Mouse (Mus musculus) heart, embryonic 14.5 days (tissue): Measurements from ENCODE around the gene Card10. TPM values are rescaled to one million over a fixed set of nuclear protein-coding genes. Genes with fewer than 3 reads are reported as not detected.

Experiments
- ATAC-seq: fragments of 200-750 bp; cut with Nextera tagmentation; 2 replicates; pipeline ENCODE4 v1.8.0; 2017; ENCODE audit warnings: low read depth, moderate TSS enrichment; ENCODE audit not compliant: insufficient number of reproducible peaks, insufficient read depth, low FRiP score
- H3K27ac ChIP-seq, 2 experiments: fragments of 200-500 bp in 1 of 2; fragments of 300-500 bp in 1 of 2; sonication (generic) in 1 of 2; replicated peaks in 1 of 2; 2 replicates each; pipeline ENCODE4 v1.5.1; 2012 to 2014; ENCODE audit warnings: low read depth in 2 of 2, low read length in 2 of 2, control low read depth in 1 of 2, mild to moderate bottlenecking in 1 of 2, mixed read lengths in 1 of 2; ENCODE audit not compliant: control insufficient read depth in 1 of 2, insufficient read depth in 1 of 2
- H3K27me3 ChIP-seq: fragments of 300-500 bp; sonication (generic); 2 replicates; pipeline ENCODE4 v1.6.1; 2014; ENCODE audit warnings: mild to moderate bottlenecking, low read length, control low read depth; ENCODE audit not compliant: control insufficient read depth, insufficient read depth
- H3K36me3 ChIP-seq: fragments of 300-500 bp; sonication (generic); 2 replicates; pipeline ENCODE4 v1.6.1; 2014; ENCODE audit warnings: mild to moderate bottlenecking, control low read depth, low read length, mixed read lengths; ENCODE audit not compliant: control insufficient read depth, insufficient read depth
- H3K4me1 ChIP-seq, 2 experiments: fragments of 200-500 bp in 1 of 2; fragments of 300-500 bp in 1 of 2; sonication (generic) in 1 of 2; 2 replicates each; pipeline ENCODE4 v1.6.1; 2012 to 2014; ENCODE audit warnings: low read length in 2 of 2, control low read depth in 1 of 2, mixed read lengths in 1 of 2; ENCODE audit not compliant: control insufficient read depth in 2 of 2, insufficient read depth in 2 of 2
- H3K4me2 ChIP-seq: fragments of 300-500 bp; sonication (generic); 2 replicates; pipeline ENCODE4 v1.6.1; 2014; ENCODE audit warnings: mild to moderate bottlenecking, low read length
- H3K4me3 ChIP-seq, 2 experiments: fragments of 200-500 bp in 1 of 2; fragments of 300-500 bp in 1 of 2; sonication (generic) in 1 of 2; 2 replicates each; pipeline ENCODE4 v1.5.1; 2012 to 2014; ENCODE audit warnings: low read length in 2 of 2, mild to moderate bottlenecking in 2 of 2, control low read depth in 1 of 2, low read depth in 1 of 2, moderate library complexity in 1 of 2; ENCODE audit not compliant: control insufficient read depth in 1 of 2, insufficient read depth in 1 of 2
- H3K9ac ChIP-seq: fragments of 300-500 bp; sonication (generic); 2 replicates; pipeline ENCODE4 v1.6.1; 2014; ENCODE audit warnings: mild to moderate bottlenecking, low read length
- H3K9me3 ChIP-seq: fragments of 300-500 bp; sonication (generic); 2 replicates; pipeline ENCODE4 v1.6.1; 2016; ENCODE audit warnings: low read length, control low read depth; ENCODE audit not compliant: control insufficient read depth
- WGBS: fragments of 180-500 bp; shearing (Covaris S2); extraction: QIAGEN DNeasy Blood & Tissue Kit; methylation state at CpG from one replicate; pipeline ENCODE4 v1.1.7; 2014; 5-methylcytosine and 5-hydroxymethylcytosine counted together
- polyA plus RNA-seq: library from polyadenylated mRNA; unstranded; fragments of >200 nt; fragmentation: Nextera tagmentation; extraction: Ambion mirVana; gene quantifications from 2 replicates; pipeline ENCODE4 v1.2.1, GENCODE M21; 2014

Gene Card10
- polyA plus RNA-seq, 1 experiment from 2014 or later, result 7.1 TPM

DNA sequence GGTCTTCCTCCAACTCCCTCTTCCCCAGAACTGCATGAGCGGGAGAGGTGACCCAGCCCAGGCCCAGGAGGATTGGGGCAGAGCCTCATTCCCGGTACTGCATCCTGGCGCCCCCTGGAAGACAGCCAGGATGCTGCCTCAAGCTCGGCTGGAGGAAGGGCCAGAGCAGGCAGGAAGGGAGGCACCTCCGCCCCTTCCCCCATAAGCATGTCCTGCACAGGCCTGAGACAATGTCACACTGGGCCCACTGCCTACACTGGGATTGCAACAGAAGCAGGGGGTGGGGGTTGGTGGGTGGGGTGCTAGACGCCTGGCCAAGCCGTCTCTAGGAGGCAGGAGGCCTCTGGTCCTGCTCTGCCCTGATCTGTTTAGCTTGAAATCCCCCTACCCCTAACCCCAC, 16.9 kb downstream of the Card10 start:
- Histone ChIP-seq H3K9me3 (no peaks in the 10 kb centered on the region), H3K27me3 (no peaks in the 10 kb centered on the region), H3K9ac (no peak overlapping the region), H3K4me1 (peaks cover 22% of the 10 kb centered on the region in 2 experiments), H3K27ac (peak overlapping the region; percentile 57 to 83), H3K4me3 (no peak overlapping the region), H3K4me2 (no peak overlapping the region), H3K36me3 (0 out of 2 replicates have a peak, but pooled peaks cover 7% of the 10 kb centered on the region)
- peak; percentile 82 for ATAC-seq
- WGBS, result 15% methylated on average over 7 of the region's 7 CpGs

DNA sequence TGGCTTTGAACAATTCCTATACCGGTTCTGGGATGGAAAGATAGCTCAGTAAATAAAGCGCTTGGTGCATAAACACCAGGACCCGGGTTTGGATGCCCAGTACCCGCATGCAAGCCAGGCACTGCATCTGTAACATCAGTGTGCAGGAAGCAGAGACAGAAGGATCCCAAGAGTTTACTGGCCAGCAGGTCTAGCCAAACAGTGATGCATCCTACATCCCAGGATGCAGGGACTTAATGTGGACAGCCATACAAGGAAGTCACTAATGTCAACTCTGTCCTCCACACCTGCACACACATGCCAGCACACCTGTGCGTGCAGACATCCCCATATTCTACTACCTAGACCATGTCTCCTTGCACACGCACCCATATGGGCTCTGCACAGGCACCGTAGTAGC, 17.6 kb downstream of the Card10 start:
- H3K4me2 ChIP-seq, result no peak overlapping the region
- 91% methylated on average over 7 of the region's 7 CpGs for WGBS
- peaks cover 15% of the 10 kb centered on the region in 2 experiments; a peak in 2 of 4 replicates for H3K4me1 ChIP-seq
- peak overlapping the region in 1 of 2 experiments; percentile 24; a peak in 2 of 4 replicates for H3K27ac ChIP-seq
- H3K9me3 ChIP-seq, result no peaks in the 10 kb centered on the region
- H3K36me3 ChIP-seq, result 0 out of 2 replicates have a peak, but pooled peaks cover 7% of the 10 kb centered on the region
- no peak for ATAC-seq
- no peak overlapping the region for H3K4me3 ChIP-seq
- no peak overlapping the region for H3K9ac ChIP-seq
- H3K27me3 ChIP-seq, result no peaks in the 10 kb centered on the region

DNA sequence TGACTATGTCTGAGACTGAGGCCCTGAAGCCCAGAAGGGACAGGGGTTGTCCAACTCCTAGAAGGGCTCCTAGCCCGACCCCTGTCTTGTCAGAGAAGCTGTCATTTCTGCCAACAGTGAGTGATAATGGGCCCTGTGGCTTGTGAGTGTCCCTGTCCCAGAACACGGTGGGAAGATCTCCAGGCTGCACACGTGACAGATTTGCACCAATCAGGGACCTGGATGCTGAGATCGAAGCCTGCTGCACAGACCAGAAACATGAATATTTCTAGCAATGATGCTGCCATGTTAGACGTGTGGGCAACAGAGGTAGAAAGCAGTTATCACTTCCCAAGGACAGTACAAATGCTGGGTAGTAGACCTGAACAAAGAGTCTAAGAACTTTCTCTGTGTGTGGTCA, 18.3 kb downstream of the Card10 start:
- WGBS, result 61% methylated on average over 5 of the region's 5 CpGs

DNA sequence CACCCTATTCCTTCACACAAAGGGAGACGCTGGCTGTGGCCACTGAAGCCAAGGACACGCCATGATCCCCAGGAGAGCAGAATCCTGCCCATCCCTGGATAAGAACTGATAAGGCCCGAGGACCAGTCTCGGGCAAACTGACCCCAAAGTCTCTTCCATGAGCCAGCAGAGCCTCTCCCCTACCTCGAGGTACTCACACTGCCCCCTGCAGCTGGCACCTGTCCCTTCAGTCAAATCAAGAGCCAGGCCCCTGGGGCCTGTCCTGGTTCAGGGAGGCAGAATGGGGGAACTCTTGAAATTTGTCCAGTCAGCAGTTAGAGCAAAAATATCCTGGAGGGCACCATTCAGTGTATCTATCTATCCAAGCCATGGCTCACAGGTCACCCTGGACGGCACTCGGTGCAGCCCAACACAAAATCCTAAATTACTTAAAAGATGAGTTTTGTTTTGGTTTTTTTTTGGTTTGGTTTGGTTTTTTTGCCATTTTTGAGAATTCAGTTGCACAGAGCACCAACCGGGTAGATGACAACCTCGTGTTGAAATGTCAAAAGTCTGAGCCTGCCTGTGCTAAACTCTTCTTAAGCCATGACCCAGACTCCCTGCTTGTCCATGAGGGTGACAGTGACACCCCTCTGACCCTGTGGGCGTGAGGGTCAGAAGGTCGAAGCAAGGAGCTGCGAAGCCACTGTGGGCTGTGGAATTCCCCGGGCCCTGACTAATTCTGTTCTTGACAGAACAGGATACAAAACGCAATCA, 20.3 kb downstream of the Card10 start:
- peaks cover 10 to 13% of the 10 kb centered on the region in 2 experiments; a peak in 3 of 4 replicates for H3K4me1 ChIP-seq
- H3K4me3 ChIP-seq, result no peak overlapping the region
- H3K9ac ChIP-seq, result no peak overlapping the region
- no peak overlapping the region for H3K27ac ChIP-seq
- no peaks in the 10 kb centered on the region for H3K36me3 ChIP-seq
- H3K4me2 ChIP-seq, result no peak overlapping the region
- ATAC-seq, result no peak
- no peaks in the 10 kb centered on the region for H3K27me3 ChIP-seq
- H3K9me3 ChIP-seq, result no peaks in the 10 kb centered on the region
- 58% methylated on average over 14 of the region's 14 CpGs for WGBS

More for the DNA sequence above, 18.3 kb downstream of the Card10 start:
- no peak overlapping the region; the same call in 1 of the 2 replicates for H3K9ac ChIP-seq
- no peak overlapping the region for H3K27ac ChIP-seq
- ATAC-seq, result no peak
- H3K27me3 ChIP-seq, result no peaks in the 10 kb centered on the region
- H3K4me1 ChIP-seq, result peaks cover 12 to 13% of the 10 kb centered on the region in 2 experiments; a peak in 2 of 4 replicates
- no peak overlapping the region for H3K4me2 ChIP-seq
- H3K9me3 ChIP-seq, result no peaks in the 10 kb centered on the region
- H3K4me3 ChIP-seq, result no peak overlapping the region
- 0 out of 2 replicates have a peak, but pooled peaks cover 7% of the 10 kb centered on the region for H3K36me3 ChIP-seq

DNA sequence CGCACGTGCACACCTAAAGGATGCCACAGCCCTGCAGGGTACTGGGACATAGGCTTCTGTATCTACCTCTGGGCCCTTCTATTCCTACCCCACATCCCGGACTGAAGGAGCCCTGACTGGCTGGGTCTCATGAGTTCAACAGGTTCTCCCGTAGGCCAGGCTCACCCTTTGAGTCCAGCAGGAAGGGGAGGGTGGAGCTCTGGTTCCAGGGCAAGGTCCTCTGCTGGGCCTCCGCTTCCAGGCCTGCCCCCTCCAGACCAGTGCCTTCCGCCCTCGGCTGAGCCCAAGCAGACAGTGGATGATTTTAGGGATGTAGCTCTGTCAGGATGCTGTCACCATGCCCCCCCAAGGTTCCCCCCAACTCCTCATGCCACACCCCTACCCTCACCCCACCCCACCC, 21.9 kb downstream of the Card10 start:
- H3K27ac ChIP-seq, result no peak overlapping the region
- no peak overlapping the region for H3K9ac ChIP-seq
- no peak overlapping the region for H3K4me2 ChIP-seq
- peaks cover 6% of the 10 kb centered on the region; the same call in 1 of the 2 replicates for H3K36me3 ChIP-seq
- no peaks in the 10 kb centered on the region for H3K9me3 ChIP-seq
- no peaks in the 10 kb centered on the region for H3K27me3 ChIP-seq
- peaks cover 4 to 6% of the 10 kb centered on the region in 2 experiments; a peak in 3 of 4 replicates for H3K4me1 ChIP-seq
- 81% methylated on average over 7 of the region's 7 CpGs for WGBS
- no peak overlapping the region for H3K4me3 ChIP-seq
- ATAC-seq, result no peak

DNA sequence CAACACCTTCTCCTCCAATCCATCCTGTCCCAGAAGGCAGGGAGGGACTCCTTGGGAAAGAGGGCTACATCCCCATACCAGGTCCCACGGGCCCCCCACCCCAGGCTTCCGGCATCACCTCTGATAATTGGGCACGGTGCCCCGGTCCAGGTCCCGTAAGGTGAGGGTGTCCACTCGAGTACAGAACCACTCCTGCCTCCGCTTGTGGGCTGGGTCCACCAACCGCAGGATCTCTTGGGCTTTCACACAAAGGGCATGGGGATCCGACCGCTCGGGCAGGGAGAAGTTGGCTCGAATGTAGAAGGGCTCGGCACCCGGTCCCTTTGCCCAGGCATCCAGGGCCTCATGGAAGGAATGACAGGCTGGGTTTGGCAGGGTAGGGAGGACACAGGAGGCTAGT, 22.5 kb downstream of the Card10 start:
- no peak overlapping the region for H3K4me3 ChIP-seq
- 91% methylated on average over 14 of the region's 14 CpGs for WGBS
- peaks cover 0 to 4% of the 10 kb centered on the region in 2 experiments; a peak in 2 of 4 replicates for H3K4me1 ChIP-seq
- H3K4me2 ChIP-seq, result no peak overlapping the region
- H3K27me3 ChIP-seq, result no peaks in the 10 kb centered on the region
- no peaks in the 10 kb centered on the region for H3K9me3 ChIP-seq
- no peak overlapping the region for H3K27ac ChIP-seq
- ATAC-seq, result no peak
- no peak overlapping the region for H3K9ac ChIP-seq
- peaks cover 10% of the 10 kb centered on the region for H3K36me3 ChIP-seq

DNA sequence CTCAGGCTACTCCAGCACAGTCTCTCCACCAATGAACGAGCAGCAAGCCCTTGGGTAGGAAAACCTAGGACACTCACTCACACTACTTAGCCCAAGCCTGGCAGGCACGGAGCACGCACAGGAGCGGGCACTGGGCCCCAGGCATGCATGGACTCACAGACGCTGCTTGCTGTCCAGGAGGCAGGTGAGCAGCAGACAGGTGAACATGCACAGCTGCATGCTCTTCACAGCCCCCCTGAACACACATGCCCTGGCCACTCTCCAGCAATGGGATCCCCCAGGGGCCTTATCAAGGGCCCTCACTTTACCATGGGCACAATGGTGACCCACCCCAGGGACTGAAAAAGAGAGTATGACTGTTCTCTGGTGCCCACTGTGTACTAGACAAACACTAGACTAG, 23.2 kb downstream of the Card10 start:
- 91% methylated on average over 5 of the region's 5 CpGs for WGBS
- Histone ChIP-seq H3K36me3 (peaks cover 17% of the 10 kb centered on the region), H3K4me2 (no peak overlapping the region)

More for the DNA sequence above, 23.2 kb downstream of the Card10 start:
- Histone ChIP-seq H3K4me3 (no peak overlapping the region), H3K27me3 (no peaks in the 10 kb centered on the region), H3K4me1 (peaks cover 0 to 4% of the 10 kb centered on the region in 2 experiments; a peak in 2 of 4 replicates), H3K9me3 (no peaks in the 10 kb centered on the region), H3K27ac (no peak overlapping the region), H3K9ac (no peak overlapping the region)
- no peak for ATAC-seq
